20 mouse cellular contexts compared by ENCODE assay signal in genomic region chr2:145336406-145336805, GRCm38 (mm10).
DNase-seq lines count a peak whose midpoint lies in the region; ATAC-seq and TF ChIP-seq lines count a peak whose summit lies in the region.
"Had no signal": no experiment of that assay in that cellular context is flagged by ENCODE, and none has a peak within 500 bp of the region (broad histone marks: within the 10 kb centered on the region; RNA-seq: fewer than 3 reads in every experiment).

No protein-coding gene starts in this region.

- H3K9ac ChIP-seq in lung, postnatal 0 days (replicated peaks; ENCODE audit: low read depth) = no peak overlapping the region
- H3K9ac ChIP-seq: embryonic facial prominence, embryonic 13.5 days; forebrain, embryonic 13.5 days; forebrain, postnatal 0 days; heart, embryonic 13.5 days; hindbrain, embryonic 12.5 days had no signal

- no peak overlapping the region for H3K4me3 ChIP-seq in lung, postnatal 0 days (ENCODE audit: low read depth, low read length)
- H3K4me3 ChIP-seq: embryonic facial prominence, embryonic 13.5 days; forebrain, embryonic 13.5 days; gastrocnemius, adult 2 months; heart, embryonic 13.5 days; hindbrain, embryonic 12.5 days had no signal

- peak; percentile 26 for DNase-seq in cerebellum, adult 11 months
- DNase-seq in cerebellum, adult 18-20 months = peak; percentile 39 to 47
- DNase-seq in cerebellum, adult 9-11 months = peak; percentile 63
- DNase-seq in cerebellum, postnatal 36 days = peak; percentile 28 to 46
- no peak for DNase-seq in lung, postnatal 0 days (ENCODE audit: low spot score)
- DNase-seq in lung, postnatal 14 days = no peak
- DNase-seq: adrenal gland, postnatal 10 days; forebrain, postnatal 0 days; gastrocnemius, adult 2 months; gastrocnemius, postnatal 25 days; heart, postnatal 4 days; kidney, adult 9 months had no signal

- H3K36me3 ChIP-seq in lung, postnatal 0 days (ENCODE audit: insufficient read depth, low read length) = no peaks in the 10 kb centered on the region
- H3K36me3 ChIP-seq: embryonic facial prominence, embryonic 13.5 days; heart, embryonic 13.5 days; hindbrain, embryonic 12.5 days had no signal

- no peaks in the 10 kb centered on the region for H3K27me3 ChIP-seq in lung, postnatal 0 days (replicated peaks; ENCODE audit: insufficient read depth, low read length)
- H3K27me3 ChIP-seq: embryonic facial prominence, embryonic 13.5 days; forebrain, embryonic 13.5 days; heart, embryonic 13.5 days; hindbrain, embryonic 12.5 days had no signal

- no peak for TF ChIP-seq EP300 in lung, postnatal 0 days (IDR thresholded peaks at IDR 0.05)

- H3K4me1 ChIP-seq in lung, postnatal 0 days (ENCODE audit: insufficient read depth, low read depth, low read length) = no peaks in the 10 kb centered on the region
- H3K4me1 ChIP-seq: embryonic facial prominence, embryonic 13.5 days; forebrain, embryonic 13.5 days; heart, embryonic 13.5 days; hindbrain, embryonic 12.5 days had no signal

- H3K9me3 ChIP-seq in lung, postnatal 0 days (ENCODE audit: low read length) = no peaks in the 10 kb centered on the region
- H3K9me3 ChIP-seq: embryonic facial prominence, embryonic 13.5 days; forebrain, embryonic 13.5 days; heart, embryonic 13.5 days; hindbrain, embryonic 12.5 days had no signal

- no peak for ATAC-seq in frontal cortex, adult (ENCODE audit: low TSS enrichment)
- no peak for ATAC-seq in lung, postnatal 0 days
- ATAC-seq: forebrain, embryonic 13.5 days; forebrain, postnatal 0 days; hindbrain, embryonic 16.5 days; inflammation-experienced regulatory T-cells, adult 6 months; intestine, postnatal 0 days had no signal

- no peak for TF ChIP-seq CTCF in lung, postnatal 0 days (IDR thresholded peaks at IDR 0.05)

- H3K27ac ChIP-seq in lung, postnatal 0 days (ENCODE audit: low read length) = no peak overlapping the region
- H3K27ac ChIP-seq: embryonic facial prominence, embryonic 13.5 days; forebrain, embryonic 13.5 days; gastrocnemius, adult 2 months; heart, embryonic 13.5 days; hindbrain, embryonic 12.5 days had no signal

- no peak overlapping the region for H3K4me2 ChIP-seq in lung, postnatal 0 days (replicated peaks; ENCODE audit: low read depth, low read length)
- H3K4me2 ChIP-seq: embryonic facial prominence, embryonic 13.5 days; forebrain, embryonic 13.5 days; heart, embryonic 13.5 days; hindbrain, embryonic 12.5 days had no signal

Comparison
In these comparisons a context has a peak if more than half of its experiments do, and no peak if none do; other contexts are left out.
1. DNase-seq: peak in cerebellum, adult 11 months (single experiment), cerebellum, adult 18-20 months (2 of 2), cerebellum, adult 9-11 months (single experiment) and cerebellum, postnatal 36 days (2 of 2); none in lung, postnatal 0 days (single experiment) and lung, postnatal 14 days (single experiment).